20 mouse cellular contexts compared by ENCODE assay signal in the genomic region with DNA sequence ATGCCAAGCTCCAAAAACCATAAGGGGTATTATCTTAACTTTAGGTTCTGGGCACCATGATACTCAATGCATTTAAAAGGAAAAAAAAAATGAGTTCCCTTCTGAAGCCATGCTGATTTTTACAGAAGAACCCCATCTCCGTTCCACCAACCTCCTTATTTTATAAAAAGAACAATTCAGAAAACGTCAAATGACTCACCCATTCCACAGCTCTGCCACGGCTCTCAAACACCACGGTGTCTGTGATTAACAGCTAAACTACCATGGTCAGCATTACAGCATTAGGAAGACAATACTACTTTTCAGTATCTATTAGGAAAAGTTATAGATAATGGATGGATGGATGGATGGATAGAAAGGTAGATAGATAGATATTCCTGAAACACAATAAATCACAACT. TPM values are rescaled to one million over a fixed set of nuclear protein-coding genes. Genes with fewer than 3 reads are reported as not detected.
DNase-seq lines count a peak whose midpoint lies in the region; ATAC-seq and TF ChIP-seq lines count a peak whose summit lies in the region.
"Had no signal": no experiment of that assay in that cellular context is flagged by ENCODE, and none has a peak within 500 bp of the region (broad histone marks: within the 10 kb centered on the region; RNA-seq: fewer than 3 reads in every experiment).

No protein-coding gene starts in this region.

- WGBS in kidney, embryonic 15.5 days: 14% methylated on average over 4 of the region's 4 CpGs
- WGBS in small intestine, adult 2 months: 13% methylated on average over 4 of the region's 4 CpGs
- 64% methylated on average over 4 of the region's 4 CpGs for WGBS in embryonic facial prominence, embryonic 10.5 days
- WGBS in hindbrain, embryonic 14.5 days: 65% methylated on average over 4 of the region's 4 CpGs

- no peak overlapping the region for H3K9ac ChIP-seq in kidney, embryonic 15.5 days
- no peak overlapping the region for H3K9ac ChIP-seq in hindbrain, embryonic 14.5 days
- H3K9ac ChIP-seq: embryonic facial prominence, embryonic 12.5 days; forebrain, embryonic 15.5 days; heart, embryonic 13.5 days; hindbrain, embryonic 12.5 days had no signal

- H3K27me3 ChIP-seq in kidney, embryonic 15.5 days: no peaks in the 10 kb centered on the region
- no peaks in the 10 kb centered on the region for H3K27me3 ChIP-seq in Patski
- no peaks in the 10 kb centered on the region for H3K27me3 ChIP-seq in small intestine, adult 2 months (ENCODE audit: control insufficient read depth, insufficient read depth, low read length)
- no peaks in the 10 kb centered on the region for H3K27me3 ChIP-seq in embryonic facial prominence, embryonic 10.5 days (replicated peaks; ENCODE audit: low read depth, poor library complexity, severe bottlenecking)
- H3K27me3 ChIP-seq in hindbrain, embryonic 14.5 days (ENCODE audit: control insufficient read depth, insufficient read depth, low read length): no peaks in the 10 kb centered on the region
- H3K27me3 ChIP-seq: CH12.LX; embryonic facial prominence, embryonic 12.5 days; forebrain, embryonic 15.5 days; heart, embryonic 13.5 days; hindbrain, embryonic 12.5 days had no signal

- H3K4me3 ChIP-seq in kidney, embryonic 15.5 days (replicated peaks): no peak overlapping the region
- H3K4me3 ChIP-seq in small intestine, adult 2 months (ENCODE audit: low read depth, low read length): no peak overlapping the region
- no peak overlapping the region for H3K4me3 ChIP-seq in embryonic facial prominence, embryonic 10.5 days
- no peak overlapping the region for H3K4me3 ChIP-seq in hindbrain, embryonic 14.5 days (replicated peaks; ENCODE audit: low read length)
- H3K4me3 ChIP-seq: embryonic facial prominence, embryonic 12.5 days; forebrain, embryonic 15.5 days; gastrocnemius, adult 2 months; heart, embryonic 13.5 days; hindbrain, embryonic 12.5 days had no signal

- H3K9me3 ChIP-seq in kidney, embryonic 15.5 days (replicated peaks): no peaks in the 10 kb centered on the region
- no peaks in the 10 kb centered on the region for H3K9me3 ChIP-seq in embryonic facial prominence, embryonic 10.5 days
- H3K9me3 ChIP-seq in hindbrain, embryonic 14.5 days (ENCODE audit: control insufficient read depth, low read length): no peaks in the 10 kb centered on the region
- H3K9me3 ChIP-seq: embryonic facial prominence, embryonic 12.5 days; forebrain, embryonic 15.5 days; heart, embryonic 13.5 days; hindbrain, embryonic 12.5 days had no signal

- no peak overlapping the region for H3K27ac ChIP-seq in kidney, embryonic 15.5 days
- H3K27ac ChIP-seq in small intestine, adult 2 months (ENCODE audit: insufficient read depth, low read depth, low read length): peak overlapping the region; percentile 37; the same call in 1 of the 2 replicates
- no peak overlapping the region for H3K27ac ChIP-seq in embryonic facial prominence, embryonic 10.5 days (replicated peaks)
- no peak overlapping the region for H3K27ac ChIP-seq in hindbrain, embryonic 14.5 days
- H3K27ac ChIP-seq: embryonic facial prominence, embryonic 12.5 days; forebrain, embryonic 15.5 days; heart, embryonic 13.5 days; hindbrain, embryonic 12.5 days had no signal

- no peak for ATAC-seq in kidney, embryonic 15.5 days (replicated peaks; ENCODE audit: low FRiP score)
- ATAC-seq in Patski: peak; percentile 57
- no peak for ATAC-seq in hindbrain, embryonic 14.5 days (ENCODE audit: low FRiP score)

- DNase-seq in kidney, adult 9 months: no peak
- peak; percentile 55 for DNase-seq in 416B (ENCODE audit: low read depth)
- DNase-seq in Patski (ENCODE audit: low read depth, low spot score): no peak
- DNase-seq in embryonic facial prominence, embryonic 10.5 days (ENCODE audit: low spot score): no peak
- no peak for DNase-seq in hindbrain, embryonic 14.5 days (ENCODE audit: low spot score)
- DNase-seq: adrenal gland, adult 8-10 months; adrenal gland, postnatal 36 days; cerebellum, adult 11 months; cerebellum, adult 8-10 months; cerebellum, postnatal 14 days; gastrocnemius, adult 2 months; gastrocnemius, postnatal 25 days; heart, postnatal 4 days had no signal

- no peak for TF ChIP-seq CTCF in Patski (IDR thresholded peaks at IDR 0.05)
- TF ChIP-seq CTCF in small intestine, adult 2 months (IDR thresholded peaks at IDR 0.05; ENCODE audit: extremely low read depth, insufficient read length, insufficient replicate concordance, low read depth, low read length): no peak

- H3K4me1 ChIP-seq in kidney, embryonic 15.5 days: peaks cover 39% of the 10 kb centered on the region
- H3K4me1 ChIP-seq in small intestine, adult 2 months (ENCODE audit: control insufficient read depth, insufficient read depth, insufficient read length, low read length): peaks cover 43% of the 10 kb centered on the region
- peaks cover 19% of the 10 kb centered on the region for H3K4me1 ChIP-seq in embryonic facial prominence, embryonic 10.5 days
- H3K4me1 ChIP-seq in hindbrain, embryonic 14.5 days (replicated peaks; ENCODE audit: control insufficient read depth, insufficient read depth, low read length): no peaks in the 10 kb centered on the region
- H3K4me1 ChIP-seq: forebrain, embryonic 15.5 days had no signal

- CTCF ChIA-PET in Patski (lab: Charles Lee): interaction anchor here (1.6 kb wide), 1 partner anchor 14 kb away, joined by 5 read pairs; a partner anchor contains a TSS

- POLR2A ChIA-PET in Patski (lab: Charles Lee): no interaction called here

- TF ChIP-seq POLR2A in small intestine, adult 2 months (IDR thresholded peaks at IDR 0.05; ENCODE audit: low read depth, low read length): no peak

- peak overlapping the region; percentile 45; the same call in 1 of the 2 replicates for H3K4me2 ChIP-seq in kidney, embryonic 15.5 days
- no peak overlapping the region for H3K4me2 ChIP-seq in hindbrain, embryonic 14.5 days (replicated peaks)
- H3K4me2 ChIP-seq: embryonic facial prominence, embryonic 12.5 days; forebrain, embryonic 15.5 days; heart, embryonic 13.5 days; hindbrain, embryonic 12.5 days had no signal

- H3K36me3 ChIP-seq in kidney, embryonic 15.5 days: no peaks in the 10 kb centered on the region
- peaks cover 6% of the 10 kb centered on the region; the same call in 1 of the 2 replicates for H3K36me3 ChIP-seq in small intestine, adult 2 months (ENCODE audit: control insufficient read depth, insufficient read depth, low read length)
- H3K36me3 ChIP-seq in embryonic facial prominence, embryonic 10.5 days (replicated peaks): peaks cover 21% of the 10 kb centered on the region
- H3K36me3 ChIP-seq in hindbrain, embryonic 14.5 days (replicated peaks; ENCODE audit: control insufficient read depth, insufficient read depth): no peaks in the 10 kb centered on the region
- H3K36me3 ChIP-seq: embryonic facial prominence, embryonic 12.5 days; forebrain, embryonic 15.5 days; hindbrain, embryonic 12.5 days had no signal

- in situ Hi-C loops in Patski (cut with MboI; ENCODE audit: low pct_unique_long_range_greater_than_20kb): loop anchor here (25.0 kb wide), 1 partner anchor 596 kb away; a partner anchor contains a TSS

RNA-seq across cellular contexts. Expression of a gene that starts 14.9 kb away (rescaled TPM):
- 55.0 and 58.3 TPM in 2 replicates for polyA plus RNA-seq in kidney, embryonic 15.5 days (2015; fragmentation: Nextera tagmentation; extraction: Ambion mirVana)
- 9.5 TPM for polyA plus RNA-seq in Patski (2021)
- polyA plus RNA-seq in small intestine, adult 2 months (2012; rRNA removed): 7.2 and 18.6 TPM in 2 replicates
- polyA plus RNA-seq in embryonic facial prominence, embryonic 10.5 days (2016; fragmentation: Nextera tagmentation; extraction: Ambion mirVana): 58.3 and 60.8 TPM in 2 replicates
- polyA plus RNA-seq in hindbrain, embryonic 14.5 days (2014; fragmentation: Nextera tagmentation; extraction: Ambion mirVana): 28.9 and 30.4 TPM in 2 replicates
